Mouse (Mus musculus) intestine, embryonic 14.5 days (tissue): Measurements from ENCODE around the gene Rhod. TPM values are rescaled to one million over a fixed set of nuclear protein-coding genes. Genes with fewer than 3 reads are reported as not detected.

Source experiments
- ATAC-seq: fragments of 200-750 bp; cut with Nextera tagmentation; replicated peaks from 2 replicates; pipeline ENCODE4 v1.8.0; 2017; ENCODE audit warnings: low read depth, moderate number of reproducible peaks, moderate TSS enrichment, moderate library complexity; ENCODE audit not compliant: low FRiP score, low TSS enrichment
- DNase-seq: peaks from one replicate; pipeline ENCODE4 v3.0.0-alpha.2; 2018; ENCODE audit warnings: low spot score
- H3K27ac ChIP-seq: fragments of 300-500 bp; sonication (generic); 2 replicates; pipeline ENCODE4 v1.5.1; 2014; ENCODE audit warnings: low read depth, mild to moderate bottlenecking, control low read depth
- H3K27me3 ChIP-seq: fragments of 300-500 bp; sonication (generic); replicated peaks from 2 replicates; pipeline ENCODE4 v1.6.1; 2014; ENCODE audit warnings: low read length, control low read depth; ENCODE audit not compliant: control insufficient read depth, insufficient read depth
- H3K36me3 ChIP-seq: fragments of 300-500 bp; sonication (generic); 2 replicates; pipeline ENCODE4 v1.6.1; 2014; ENCODE audit warnings: low read length, control low read depth; ENCODE audit not compliant: control insufficient read depth, insufficient read depth
- H3K4me1 ChIP-seq: fragments of 300-500 bp; sonication (generic); replicated peaks from 2 replicates; pipeline ENCODE4 v1.6.1; 2014; ENCODE audit warnings: low read length, control low read depth, mixed read lengths; ENCODE audit not compliant: control insufficient read depth, insufficient read depth
- H3K4me2 ChIP-seq: fragments of 300-500 bp; sonication (generic); 2 replicates; pipeline ENCODE4 v1.6.1; 2014; ENCODE audit warnings: low read length
- H3K4me3 ChIP-seq: fragments of 300-500 bp; sonication (generic); 2 replicates; pipeline ENCODE4 v1.5.1; 2014; ENCODE audit warnings: low read depth, low read length, control low read depth, mixed read lengths
- H3K9ac ChIP-seq: fragments of 300-500 bp; sonication (generic); 2 replicates; pipeline ENCODE4 v1.6.1; 2014; ENCODE audit warnings: mild to moderate bottlenecking, low read length
- H3K9me3 ChIP-seq: fragments of 300-500 bp; sonication (generic); 2 replicates; pipeline ENCODE4 v1.6.1; 2016; ENCODE audit warnings: low read length, control low read depth; ENCODE audit not compliant: control insufficient read depth
- WGBS: fragments of 180-500 bp; shearing (Covaris S2); extraction: QIAGEN DNeasy Blood & Tissue Kit; methylation state at CpG from one replicate; pipeline ENCODE4 v1.1.7; 2014; 5-methylcytosine and 5-hydroxymethylcytosine counted together
- polyA plus RNA-seq: library from polyadenylated mRNA; unstranded; fragments of >200 nt; fragmentation: Nextera tagmentation; extraction: Ambion mirVana; gene quantifications from 2 replicates; pipeline ENCODE4 v1.2.1, GENCODE M21; 2014

Rhod gene
- polyA plus RNA-seq, 1 experiment from 2014 or later, result 22.1 TPM

DNA sequence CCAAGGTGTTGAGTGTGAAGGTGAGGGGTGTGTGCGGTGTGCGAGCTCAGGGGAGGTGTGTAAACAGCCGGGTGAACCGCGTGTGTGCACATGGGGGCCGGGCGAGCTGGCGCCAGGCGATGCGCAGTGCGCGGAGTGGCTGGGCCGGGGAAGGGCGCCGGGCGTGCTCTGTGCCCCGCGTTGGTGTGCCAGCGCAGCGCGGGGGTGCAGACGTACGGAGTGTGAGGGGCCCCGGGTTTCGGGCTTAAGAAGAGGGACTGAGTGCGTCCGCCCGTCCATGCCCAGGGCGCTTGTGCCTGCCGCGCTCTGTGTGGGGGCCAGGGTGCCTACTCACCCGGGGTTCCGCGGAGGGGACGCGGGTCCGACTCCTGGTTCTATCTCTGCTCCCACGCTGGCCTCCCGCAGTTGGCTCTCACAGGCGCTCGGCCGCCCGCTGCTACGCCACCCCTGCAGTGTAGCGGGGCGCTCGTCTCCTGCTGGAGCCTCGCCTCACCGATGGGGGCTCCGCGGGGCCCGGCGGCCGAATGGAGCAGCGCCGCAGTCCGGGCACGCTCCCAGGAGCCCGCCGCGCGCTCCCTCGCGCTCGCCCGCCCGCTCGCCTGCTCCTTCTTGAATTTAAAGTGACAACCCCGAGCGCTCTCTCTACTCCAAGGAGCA, 37.5 kb upstream of the Rhod start:
- 0% methylated on average over 58 of the region's 70 CpGs for WGBS
- ATAC-seq, result peak; percentile 62; the same call in 1 of the 2 replicates
- Histone ChIP-seq H3K36me3 (no peaks in the 10 kb centered on the region), H3K4me1 (0 out of 2 replicates have a peak, but pooled peaks cover 4% of the 10 kb centered on the region), H3K9ac (peak overlapping the region; percentile 38), H3K4me2 (peak overlapping the region; percentile 99), H3K27me3 (peaks cover 42% of the 10 kb centered on the region), H3K27ac (no peak overlapping the region), H3K9me3 (no peaks in the 10 kb centered on the region), H3K4me3 (peak overlapping the region; percentile 47)
- DNase-seq, result peak; percentile 77

DNA sequence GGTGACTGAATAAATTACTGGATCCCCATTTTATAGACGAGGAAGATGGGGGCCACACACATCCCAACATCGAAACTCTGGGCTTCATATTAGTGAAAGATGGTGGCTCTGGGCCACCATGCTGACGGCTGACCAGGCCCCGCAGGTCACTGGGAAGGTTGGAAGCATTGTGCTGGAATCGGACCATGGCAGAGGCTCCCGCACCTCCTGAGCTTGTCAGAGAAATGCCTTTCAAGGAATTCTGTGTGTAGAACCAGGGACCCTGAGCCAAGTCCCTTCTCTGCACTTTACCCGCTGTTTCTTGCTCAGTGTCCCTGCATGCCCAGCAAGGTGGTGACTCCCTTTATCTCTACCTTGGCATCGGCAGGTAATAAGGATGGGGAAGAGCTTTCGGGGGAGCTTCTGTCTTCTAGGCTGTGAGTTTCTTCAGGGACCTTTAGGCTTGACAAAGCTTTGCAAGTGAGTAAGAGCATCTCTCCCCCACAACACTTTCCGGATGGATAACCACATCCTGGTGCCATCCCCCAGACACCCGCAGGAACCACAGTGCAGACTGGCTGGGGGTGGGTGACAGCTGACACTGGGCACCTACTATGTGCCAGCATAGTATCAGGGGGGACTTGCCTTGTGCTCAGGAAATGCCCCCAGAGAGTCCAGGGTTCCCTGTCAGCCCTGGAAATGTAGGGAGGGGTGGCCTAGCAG, 36.1 kb upstream of the Rhod start:
- Histone ChIP-seq H3K36me3 (no peaks in the 10 kb centered on the region), H3K4me1 (0 out of 2 replicates have a peak, but pooled peaks cover 4% of the 10 kb centered on the region), H3K9me3 (no peaks in the 10 kb centered on the region), H3K4me2 (no peak overlapping the region), H3K4me3 (no peak overlapping the region), H3K27ac (no peak overlapping the region), H3K9ac (no peak overlapping the region), H3K27me3 (peaks cover 42% of the 10 kb centered on the region)
- WGBS, result 82% methylated on average over 11 of the region's 11 CpGs
- DNase-seq, result no peak
- no peak for ATAC-seq

DNA sequence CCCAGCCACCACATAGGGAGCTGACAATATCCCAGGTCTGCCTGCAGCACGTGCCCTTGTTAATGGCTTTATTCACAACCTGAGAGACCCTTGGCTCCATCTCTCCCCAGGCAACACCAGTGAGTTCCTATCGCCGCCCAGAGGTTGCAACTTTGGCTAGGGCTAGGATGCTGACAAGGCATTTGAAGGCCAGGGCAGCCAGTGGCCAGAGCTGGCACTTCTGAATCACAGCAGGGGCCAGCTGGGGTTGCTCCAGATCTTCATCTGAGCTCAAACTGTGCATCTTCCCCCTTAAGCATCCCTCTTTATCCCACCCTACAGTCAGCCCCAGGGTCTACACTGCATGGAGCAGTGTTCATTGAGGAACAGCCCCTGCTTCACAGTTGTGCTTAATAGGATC, 35.5 kb upstream of the Rhod start:
- WGBS, result 55% methylated on average over 3 of the region's 3 CpGs
- Histone ChIP-seq H3K36me3 (no peaks in the 10 kb centered on the region), H3K4me3 (no peak overlapping the region), H3K9ac (no peak overlapping the region), H3K9me3 (no peaks in the 10 kb centered on the region), H3K4me2 (no peak overlapping the region), H3K27ac (no peak overlapping the region), H3K4me1 (0 out of 2 replicates have a peak, but pooled peaks cover 4% of the 10 kb centered on the region), H3K27me3 (peaks cover 42% of the 10 kb centered on the region)
- no peak for ATAC-seq
- DNase-seq, result no peak

DNA sequence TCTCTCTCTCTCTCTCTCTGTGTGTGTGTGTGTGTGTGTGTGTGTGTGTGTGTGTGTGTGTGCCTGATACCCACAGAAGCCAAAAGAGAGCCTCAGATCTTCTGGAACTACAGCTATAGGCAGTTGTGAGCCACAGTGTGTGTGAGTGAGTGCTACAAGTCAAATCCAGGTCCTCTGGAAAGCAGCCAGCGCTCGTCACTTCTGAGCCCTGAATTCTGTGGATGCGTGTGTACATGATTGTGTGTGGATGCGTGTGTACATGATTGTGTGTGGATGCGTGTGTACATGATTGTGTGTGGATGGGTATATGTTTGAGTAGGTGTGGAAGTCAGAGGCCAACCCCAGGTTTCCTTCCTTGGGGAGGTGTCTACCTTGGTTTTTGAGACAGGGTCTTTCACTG, 34.3 kb upstream of the Rhod start:
- no peak overlapping the region for H3K4me2 ChIP-seq
- WGBS, result 79% methylated on average over 5 of the region's 5 CpGs
- no peak overlapping the region for H3K9ac ChIP-seq
- H3K4me1 ChIP-seq, result 0 out of 2 replicates have a peak, but pooled peaks cover 4% of the 10 kb centered on the region
- H3K27me3 ChIP-seq, result peaks cover 36% of the 10 kb centered on the region
- no peak overlapping the region for H3K27ac ChIP-seq
- no peaks in the 10 kb centered on the region for H3K36me3 ChIP-seq
- DNase-seq, result no peak
- H3K4me3 ChIP-seq, result no peak overlapping the region
- ATAC-seq, result no peak
- no peaks in the 10 kb centered on the region for H3K9me3 ChIP-seq

DNA sequence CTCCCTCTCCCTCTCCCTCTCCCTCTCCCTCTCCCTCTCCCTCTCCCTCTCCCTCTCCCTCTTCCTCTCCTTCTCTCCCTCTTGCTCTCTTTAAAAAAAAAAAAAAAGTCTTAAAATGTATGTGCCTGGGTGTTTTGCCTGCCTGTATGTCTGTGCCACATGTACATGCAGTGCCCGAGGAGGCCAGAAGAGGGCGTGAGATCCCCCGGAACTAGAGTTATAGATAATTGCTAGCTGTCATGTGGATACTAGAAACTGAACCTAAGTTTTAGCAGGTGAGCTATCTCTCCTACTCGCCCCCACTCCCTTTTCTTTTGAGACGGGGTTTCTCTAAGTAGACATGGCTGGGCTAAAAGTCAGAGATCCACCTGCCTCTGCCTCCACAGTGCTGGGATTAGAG, 29.1 kb upstream of the Rhod start:
- H3K27ac ChIP-seq, result no peak overlapping the region
- H3K9ac ChIP-seq, result no peak overlapping the region
- H3K4me2 ChIP-seq, result no peak overlapping the region
- no peaks in the 10 kb centered on the region for H3K36me3 ChIP-seq
- no peaks in the 10 kb centered on the region for H3K27me3 ChIP-seq
- ATAC-seq (no peak), DNase-seq (no peak)
- H3K9me3 ChIP-seq, result no peaks in the 10 kb centered on the region
- no peak overlapping the region for H3K4me3 ChIP-seq
- WGBS, result 32% methylated on average over 5 of the region's 5 CpGs
- no peaks in the 10 kb centered on the region for H3K4me1 ChIP-seq

DNA sequence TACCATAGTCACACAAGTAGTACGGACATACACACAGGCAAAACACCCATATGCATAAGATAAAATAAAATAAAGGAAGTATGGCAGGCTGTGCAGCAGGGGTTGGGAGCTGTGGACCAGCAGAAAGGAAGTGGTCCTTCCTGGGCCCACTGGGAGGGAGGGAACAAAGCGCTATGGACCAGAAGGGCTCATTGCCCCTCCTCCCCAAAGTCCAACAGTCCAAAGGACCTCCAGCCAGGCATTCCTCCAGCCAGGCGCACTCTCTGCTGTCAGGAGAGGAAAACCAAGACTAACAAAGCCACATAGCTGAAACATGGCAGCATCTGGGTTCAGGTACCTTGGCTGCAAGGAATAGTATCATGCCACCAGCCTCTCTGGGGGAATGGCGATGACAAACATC, 25.4 kb upstream of the Rhod start:
- Histone ChIP-seq H3K27me3 (no peaks in the 10 kb centered on the region), H3K36me3 (no peaks in the 10 kb centered on the region), H3K9ac (no peak overlapping the region), H3K9me3 (no peaks in the 10 kb centered on the region), H3K4me3 (no peak overlapping the region), H3K27ac (no peak overlapping the region), H3K4me1 (no peaks in the 10 kb centered on the region), H3K4me2 (no peak overlapping the region)
- no peak for DNase-seq
- ATAC-seq, result no peak
- 73% methylated on average over 4 of the region's 4 CpGs for WGBS

DNA sequence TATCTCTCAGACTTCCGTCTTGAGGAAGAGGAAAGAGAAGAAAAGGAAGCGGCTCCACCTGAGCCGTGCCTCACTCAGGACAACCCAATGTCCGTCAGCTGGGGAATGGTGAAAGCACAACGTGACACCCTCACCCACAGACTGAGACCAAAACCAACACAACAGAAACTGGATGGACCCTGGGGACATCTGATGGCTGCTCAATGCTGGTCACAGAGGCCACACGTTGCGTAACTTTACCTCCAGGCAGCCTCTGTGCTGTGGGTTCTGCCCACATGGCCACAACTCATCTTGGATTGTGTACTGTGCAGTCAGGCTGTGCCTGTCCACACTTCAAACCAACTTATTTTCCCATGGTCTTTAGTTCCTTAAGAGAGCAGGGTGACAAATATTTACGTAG, 22.7 kb upstream of the Rhod start:
- WGBS, result 81% methylated on average over 8 of the region's 8 CpGs
- Histone ChIP-seq H3K36me3 (no peaks in the 10 kb centered on the region), H3K4me1 (no peaks in the 10 kb centered on the region), H3K27ac (no peak overlapping the region), H3K9me3 (no peaks in the 10 kb centered on the region), H3K4me3 (no peak overlapping the region), H3K27me3 (no peaks in the 10 kb centered on the region), H3K9ac (no peak overlapping the region), H3K4me2 (no peak overlapping the region)
- ATAC-seq (no peak), DNase-seq (no peak)

DNA sequence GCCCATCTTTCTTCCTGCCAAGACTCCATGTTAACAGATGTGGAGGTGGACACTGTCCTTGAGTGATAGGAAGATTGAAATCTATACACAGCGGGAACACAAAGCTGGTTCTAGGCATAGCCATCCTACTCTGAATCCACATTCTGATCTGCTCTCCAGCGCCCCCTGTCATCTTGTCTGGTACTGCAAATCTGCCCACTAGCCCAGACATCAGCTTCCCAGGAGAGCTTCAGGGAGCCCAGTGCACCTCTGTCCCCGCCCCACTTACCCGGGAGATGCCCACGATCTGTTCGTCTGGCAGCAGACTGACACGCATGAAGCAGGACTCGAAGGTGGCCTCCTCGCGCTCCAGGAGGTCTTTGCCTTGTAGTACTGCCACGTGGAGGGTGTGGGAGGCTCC, 17.0 kb upstream of the Rhod start:
- no peak for ATAC-seq
- H3K9me3 ChIP-seq, result no peaks in the 10 kb centered on the region
- no peak overlapping the region for H3K4me3 ChIP-seq
- no peak overlapping the region for H3K27ac ChIP-seq
- H3K36me3 ChIP-seq, result no peaks in the 10 kb centered on the region
- no peak overlapping the region for H3K9ac ChIP-seq
- no peaks in the 10 kb centered on the region; the same call in 1 of the 2 replicates for H3K4me1 ChIP-seq
- DNase-seq, result peak; percentile 85
- 13% methylated on average over 11 of the region's 11 CpGs for WGBS
- no peaks in the 10 kb centered on the region for H3K27me3 ChIP-seq
- no peak overlapping the region for H3K4me2 ChIP-seq
